Mouse (Mus musculus) forelimb bud, embryonic 11.5 days (tissue): Measurements from ENCODE around the gene Ctsz.

Source experiments
- DNase-seq: peaks from one replicate; pipeline ENCODE4 v3.0.0-alpha.2; 2012; ENCODE audit warnings: low read depth, low spot score

Ctsz gene

GRCm38 (mm10) chr2:174396643-174397042 lies 42.2 kb downstream of the Ctsz start:
- no peak for DNase-seq

- no peak for DNase-seq
Observed at GRCm38 (mm10) chr2:174393383-174393782, 45.5 kb downstream of the Ctsz start.

GRCm38 (mm10) chr2:174392554-174392953 lies 46.3 kb downstream of the Ctsz start:
- no peak for DNase-seq

GRCm38 (mm10) chr2:174391936-174392335 lies 46.9 kb downstream of the Ctsz start:
- no peak for DNase-seq

GRCm38 (mm10) chr2:174381021-174381420 lies 57.8 kb downstream of the Ctsz start:
- DNase-seq: no peak
